Mouse (Mus musculus): ENCODE data around the gene Asic1. TPM values are rescaled to one million over a fixed set of nuclear protein-coding genes. Genes with fewer than 3 reads are reported as not detected.

The Asic1 gene
- total RNA-seq, 2 experiments from 2014 or later: not detected

- no peak for ATAC-seq (replicated peaks; ENCODE audit: low FRiP score, poor library complexity, severe bottlenecking)
Measured at GRCm38 (mm10) chr15:99731167-99731566, 61.0 kb downstream of the Asic1 start.

DNA sequence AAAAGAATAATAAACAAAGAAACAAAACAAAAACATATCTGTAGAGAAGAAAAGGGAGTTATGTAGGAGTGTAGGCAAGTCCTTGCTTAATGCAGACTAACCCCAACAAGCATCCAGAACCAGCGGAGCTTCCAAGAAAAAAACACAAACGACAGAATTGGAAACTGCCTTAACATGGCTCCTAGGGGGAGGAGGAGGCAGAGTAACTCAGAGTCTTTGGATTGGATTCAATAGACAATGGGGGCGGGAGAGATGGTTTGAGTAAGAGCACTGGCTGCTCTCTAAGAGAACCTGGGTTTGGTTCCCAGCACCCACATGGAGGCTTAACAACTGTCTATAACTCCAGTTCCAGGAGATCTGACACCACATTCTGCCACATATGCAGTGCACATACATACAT is 61.5 kb downstream of the Asic1 start:
- no peak for ATAC-seq (replicated peaks; ENCODE audit: low FRiP score, poor library complexity, severe bottlenecking)

GRCm38 (mm10) chr15:99733186-99733585 is 63.0 kb downstream of the Asic1 start:
- no peak for ATAC-seq (replicated peaks; ENCODE audit: low FRiP score, poor library complexity, severe bottlenecking)

- no peak for ATAC-seq (replicated peaks; ENCODE audit: low FRiP score, poor library complexity, severe bottlenecking)
Measured at GRCm38 (mm10) chr15:99735631-99736030, 65.5 kb downstream of the Asic1 start.

- ATAC-seq (replicated peaks; ENCODE audit: low FRiP score, poor library complexity, severe bottlenecking): no peak
Measured at GRCm38 (mm10) chr15:99736675-99737074, 66.5 kb downstream of the Asic1 start.

DNA sequence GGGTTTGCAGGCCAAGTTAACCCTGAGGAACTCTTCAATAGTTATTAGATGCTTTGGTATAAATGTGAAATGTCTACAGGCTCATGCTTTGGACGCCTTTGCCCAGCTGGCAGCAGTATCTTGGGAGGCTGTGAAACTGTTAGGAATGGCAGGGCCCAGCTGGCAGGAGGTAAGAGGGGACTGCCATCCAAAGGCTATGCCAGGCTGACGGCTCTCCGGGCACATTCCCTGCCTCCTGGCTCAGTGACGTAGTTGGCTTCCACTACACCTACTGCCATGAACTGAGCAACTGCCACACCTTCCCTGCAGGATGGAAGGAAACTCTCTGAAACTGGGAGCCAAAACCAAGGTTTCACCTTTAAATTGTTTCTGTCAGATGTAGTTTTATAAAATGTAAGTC is 70.1 kb downstream of the Asic1 start:
- no peak for ATAC-seq (replicated peaks; ENCODE audit: low FRiP score, poor library complexity, severe bottlenecking)

Other genes with a start within 250 kb of the Asic1 start
- gene Nckap5l, start 212.6 kb upstream of the Asic1 start, total RNA-seq (2015; ENCODE audit: low replicate concordance): 0.84 TPM in 1 of 2 replicates, not detected in the other
- not detected in 2 replicates for gene Nckap5l, start 212.6 kb upstream of the Asic1 start, total RNA-seq (2017; ENCODE audit: low replicate concordance)
- 1.3 and 1.4 TPM in 2 replicates for gene Bcdin3d, start 195.6 kb upstream of the Asic1 start, total RNA-seq (2015; ENCODE audit: low replicate concordance)
- gene Bcdin3d, start 195.6 kb upstream of the Asic1 start, total RNA-seq (2017; ENCODE audit: low replicate concordance): 0.51 and 1.3 TPM in 2 replicates
- not detected in 2 replicates for gene Faim2, start 142.2 kb upstream of the Asic1 start, total RNA-seq (2015; ENCODE audit: low replicate concordance)
- gene Faim2, start 142.2 kb upstream of the Asic1 start, total RNA-seq (2017; ENCODE audit: low replicate concordance): 0.38 TPM in 1 of 2 replicates, not detected in the other
- gene Aqp2, start 91.3 kb upstream of the Asic1 start, total RNA-seq (2015; ENCODE audit: low replicate concordance): not detected in 2 replicates
- gene Aqp2, start 91.3 kb upstream of the Asic1 start, total RNA-seq (2017; ENCODE audit: low replicate concordance): not detected in 2 replicates
- not detected in 2 replicates for gene Aqp5, start 79.6 kb upstream of the Asic1 start, total RNA-seq (2015; ENCODE audit: low replicate concordance)
- not detected in 2 replicates for gene Aqp5, start 79.6 kb upstream of the Asic1 start, total RNA-seq (2017; ENCODE audit: low replicate concordance)
- not detected in 2 replicates for gene Aqp6, start 69.0 kb upstream of the Asic1 start, total RNA-seq (2015; ENCODE audit: low replicate concordance)
- gene Aqp6, start 69.0 kb upstream of the Asic1 start, total RNA-seq (2017; ENCODE audit: low replicate concordance): not detected in 2 replicates
- gene Racgap1, start 18.7 kb upstream of the Asic1 start, total RNA-seq (2015; ENCODE audit: low replicate concordance): 248 and 272 TPM in 2 replicates
- 292 and 327 TPM in 2 replicates for gene Racgap1, start 18.7 kb upstream of the Asic1 start, total RNA-seq (2017; ENCODE audit: low replicate concordance)
- gene Smarcd1, start 31.8 kb downstream of the Asic1 start, total RNA-seq (2015; ENCODE audit: low replicate concordance): 15.5 and 18.0 TPM in 2 replicates
- 5.3 and 9.7 TPM in 2 replicates for gene Smarcd1, start 31.8 kb downstream of the Asic1 start, total RNA-seq (2017; ENCODE audit: low replicate concordance)
- gene Gm17349, start 35.1 kb downstream of the Asic1 start, total RNA-seq (2015; ENCODE audit: low replicate concordance): not detected in 2 replicates
- not detected in 2 replicates for gene Gm17349, start 35.1 kb downstream of the Asic1 start, total RNA-seq (2017; ENCODE audit: low replicate concordance)
- gene Gpd1, start 47.1 kb downstream of the Asic1 start, total RNA-seq (2015; ENCODE audit: low replicate concordance): 2.1 and 2.9 TPM in 2 replicates
- 5.4 and 8.2 TPM in 2 replicates for gene Gpd1, start 47.1 kb downstream of the Asic1 start, total RNA-seq (2017; ENCODE audit: low replicate concordance)
- 11.3 and 15.5 TPM in 2 replicates for gene Cox14, start 55.2 kb downstream of the Asic1 start, total RNA-seq (2015; ENCODE audit: low replicate concordance)
- gene Cox14, start 55.2 kb downstream of the Asic1 start, total RNA-seq (2017; ENCODE audit: low replicate concordance): 7.1 and 17.1 TPM in 2 replicates
- gene Cers5, start 102.5 kb downstream of the Asic1 start, total RNA-seq (2015; ENCODE audit: low replicate concordance): 9.4 and 19.7 TPM in 2 replicates
- 3.3 and 7.6 TPM in 2 replicates for gene Cers5, start 102.5 kb downstream of the Asic1 start, total RNA-seq (2017; ENCODE audit: low replicate concordance)
- gene Lima1, start 205.1 kb downstream of the Asic1 start, total RNA-seq (2015; ENCODE audit: low replicate concordance): 3.2 and 6.7 TPM in 2 replicates
- gene Lima1, start 205.1 kb downstream of the Asic1 start, total RNA-seq (2017; ENCODE audit: low replicate concordance): 2.1 and 5.3 TPM in 2 replicates

Data from erythroid progenitor cell, adult 5-6 weeks (primary cell).